Mouse (Mus musculus): Measurements from ENCODE around the gene Crhbp.

Crhbp gene

DNA sequence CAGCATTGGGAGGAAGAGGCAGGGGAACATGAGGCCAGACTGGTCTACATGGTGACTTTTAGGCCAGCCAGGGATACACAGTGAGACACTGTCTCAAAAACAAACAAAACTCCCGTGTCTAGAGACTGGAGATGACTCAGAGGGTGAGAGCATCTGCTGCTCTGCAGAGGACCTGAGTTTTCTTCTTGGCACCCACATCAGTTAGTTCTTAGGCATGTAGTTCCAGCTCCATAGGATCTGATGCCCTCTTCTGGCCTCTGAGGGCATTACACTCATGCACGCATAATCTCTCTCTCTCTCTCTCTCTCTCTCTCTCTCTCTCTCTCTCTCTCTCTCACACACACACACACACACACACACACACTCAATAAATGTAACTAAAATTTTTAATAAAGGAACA lies 26.2 kb upstream of the Crhbp start:
- no peaks in the 10 kb centered on the region for H3K36me3 ChIP-seq (ENCODE audit: insufficient read depth, low read length)
- H3K27me3 ChIP-seq (ENCODE audit: insufficient read depth, low read length), result peaks cover 6% of the 10 kb centered on the region; the same call in 1 of the 2 replicates
- TF ChIP-seq POU5F1 (IDR thresholded peaks at IDR 0.05; ENCODE audit: borderline replicate concordance, low read length) (no peak), CTCF (conservative IDR thresholded peaks at IDR 0.05; ENCODE audit: low read length) (peak; percentile 55)
- no peaks in the 10 kb centered on the region for H3K9me3 ChIP-seq (ENCODE audit: low read length)
- H3K4me1 ChIP-seq (replicated peaks; ENCODE audit: low read depth, low read length), result peaks cover 6% of the 10 kb centered on the region; the same call in 1 of the 2 replicates
- H3K4me3 ChIP-seq (replicated peaks; ENCODE audit: low read length), result no peak overlapping the region

DNA sequence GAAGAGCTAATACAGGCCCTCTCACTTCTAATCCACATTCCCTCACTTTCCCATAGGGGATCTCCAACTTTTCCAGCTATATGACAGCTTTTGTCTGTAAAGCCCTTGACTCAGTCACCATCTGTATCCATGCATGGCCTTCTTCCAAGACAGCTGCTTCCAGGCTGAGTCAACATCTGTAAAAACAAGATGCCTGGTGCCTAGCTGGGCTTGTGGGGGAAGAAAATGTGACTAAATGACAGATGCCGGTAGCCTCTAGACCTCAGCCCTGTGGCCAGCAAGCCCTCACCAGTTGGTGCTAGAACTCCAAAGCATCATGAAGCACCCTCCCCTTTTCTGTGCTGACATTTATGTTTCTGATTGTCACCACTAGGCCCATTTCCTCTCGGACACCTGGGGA lies 6.8 kb upstream of the Crhbp start:
- TF ChIP-seq CTCF (conservative IDR thresholded peaks at IDR 0.05; ENCODE audit: low read length) (no peak), POU5F1 (IDR thresholded peaks at IDR 0.05; ENCODE audit: borderline replicate concordance, low read length) (no peak), NANOG (IDR thresholded peaks at IDR 0.05; ENCODE audit: borderline replicate concordance, low read length) (no peak)
- H3K4me3 ChIP-seq (replicated peaks; ENCODE audit: low read length), result no peak overlapping the region
- H3K27me3 ChIP-seq (ENCODE audit: insufficient read depth, low read length), result no peaks in the 10 kb centered on the region
- no peaks in the 10 kb centered on the region for H3K36me3 ChIP-seq (ENCODE audit: insufficient read depth, low read length)
- H3K4me1 ChIP-seq (replicated peaks; ENCODE audit: low read depth, low read length), result no peaks in the 10 kb centered on the region
- H3K9me3 ChIP-seq (ENCODE audit: low read length), result no peaks in the 10 kb centered on the region

DNA sequence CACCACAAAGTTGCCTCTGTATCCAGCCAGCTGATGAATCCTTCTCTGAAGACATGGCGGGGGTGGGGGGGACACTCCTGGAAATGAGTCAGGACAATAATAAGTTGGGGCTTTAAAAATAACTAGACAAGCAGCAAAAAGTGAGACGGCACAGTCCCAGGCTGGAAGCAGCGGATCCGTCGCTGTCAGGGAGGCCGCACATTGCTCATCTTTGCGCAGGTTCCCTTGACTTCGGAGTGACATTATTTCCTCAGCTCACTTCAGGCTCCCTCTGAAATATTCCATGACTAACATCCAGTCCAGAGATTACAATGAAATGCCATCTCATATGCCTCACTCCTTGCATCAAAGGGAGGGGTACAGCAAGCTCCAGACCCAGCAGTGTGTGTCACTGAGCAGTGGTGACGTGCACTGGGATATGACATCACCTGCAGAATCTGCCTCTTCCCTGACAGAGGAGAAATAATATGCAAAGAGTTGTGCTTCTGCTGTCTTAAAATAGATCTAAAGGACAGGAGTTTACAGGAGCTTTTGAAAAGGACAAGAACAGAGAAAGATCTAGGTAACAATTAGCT lies 6.0 kb upstream of the Crhbp start:
- H3K36me3 ChIP-seq (ENCODE audit: insufficient read depth, low read length), result no peaks in the 10 kb centered on the region
- H3K27me3 ChIP-seq (ENCODE audit: insufficient read depth, low read length), result peaks cover 4% of the 10 kb centered on the region
- TF ChIP-seq NANOG (IDR thresholded peaks at IDR 0.05; ENCODE audit: borderline replicate concordance, low read length) (no peak), CTCF (conservative IDR thresholded peaks at IDR 0.05; ENCODE audit: low read length) (no peak), POU5F1 (IDR thresholded peaks at IDR 0.05; ENCODE audit: borderline replicate concordance, low read length) (no peak)
- no peak overlapping the region for H3K4me3 ChIP-seq (replicated peaks; ENCODE audit: low read length)
- no peaks in the 10 kb centered on the region for H3K9me3 ChIP-seq (ENCODE audit: low read length)
- H3K4me1 ChIP-seq (replicated peaks; ENCODE audit: low read depth, low read length), result no peaks in the 10 kb centered on the region

DNA sequence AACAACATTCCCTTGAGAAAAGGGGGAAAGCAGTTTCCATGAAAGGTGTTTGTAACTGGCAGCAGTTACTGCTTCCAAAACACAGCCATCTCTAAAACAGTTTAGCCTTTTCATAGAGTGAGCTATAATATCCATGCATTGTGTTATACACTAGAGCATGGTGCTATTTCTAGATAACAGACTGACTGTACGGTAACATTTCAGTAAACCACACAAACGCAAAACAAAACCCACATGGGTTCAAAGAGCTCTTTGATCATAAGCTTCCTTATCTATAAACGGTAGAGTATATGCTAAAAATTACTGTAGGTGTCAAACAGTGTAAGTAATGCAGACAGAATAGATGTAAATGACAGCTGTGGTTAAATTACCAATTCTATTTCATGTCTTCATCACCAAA lies 5.0 kb upstream of the Crhbp start:
- TF ChIP-seq NANOG (IDR thresholded peaks at IDR 0.05; ENCODE audit: borderline replicate concordance, low read length) (no peak), POU5F1 (IDR thresholded peaks at IDR 0.05; ENCODE audit: borderline replicate concordance, low read length) (no peak), CTCF (conservative IDR thresholded peaks at IDR 0.05; ENCODE audit: low read length) (no peak)
- H3K4me3 ChIP-seq (replicated peaks; ENCODE audit: low read length), result no peak overlapping the region
- peaks cover 14% of the 10 kb centered on the region for H3K27me3 ChIP-seq (ENCODE audit: insufficient read depth, low read length)
- peaks cover under 1% of the 10 kb centered on the region; the same call in 1 of the 2 replicates for H3K4me1 ChIP-seq (replicated peaks; ENCODE audit: low read depth, low read length)
- no peaks in the 10 kb centered on the region for H3K9me3 ChIP-seq (ENCODE audit: low read length)
- H3K36me3 ChIP-seq (ENCODE audit: insufficient read depth, low read length), result no peaks in the 10 kb centered on the region

DNA sequence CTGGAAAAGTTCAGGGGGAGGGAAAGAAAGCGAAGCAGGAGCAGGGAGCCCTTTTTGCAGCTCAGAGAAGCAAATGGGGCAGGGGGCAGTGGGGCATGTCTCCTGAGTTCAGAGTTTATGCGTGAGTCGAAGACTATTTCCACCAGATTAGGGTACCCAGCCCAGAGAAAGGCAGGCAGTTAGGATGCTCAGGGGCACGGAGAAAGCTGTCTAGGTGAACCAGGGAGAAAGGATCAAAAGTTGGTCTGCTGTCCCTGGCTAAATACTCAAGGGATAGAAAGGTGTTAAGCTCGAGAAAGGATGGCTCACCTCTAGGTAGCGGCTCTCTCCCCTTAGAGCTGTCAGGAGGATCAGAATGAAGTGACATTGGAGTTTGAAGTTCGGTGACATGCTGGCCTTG lies 433 bp downstream of the Crhbp start:
- no peaks in the 10 kb centered on the region for H3K9me3 ChIP-seq (ENCODE audit: low read length)
- TF ChIP-seq NANOG (IDR thresholded peaks at IDR 0.05; ENCODE audit: borderline replicate concordance, low read length) (no peak), CTCF (conservative IDR thresholded peaks at IDR 0.05; ENCODE audit: low read length) (no peak), POU5F1 (IDR thresholded peaks at IDR 0.05; ENCODE audit: borderline replicate concordance, low read length) (no peak)
- peaks cover 18% of the 10 kb centered on the region for H3K4me1 ChIP-seq (replicated peaks; ENCODE audit: low read depth, low read length)
- H3K4me3 ChIP-seq (replicated peaks; ENCODE audit: low read length), result peak overlapping the region; percentile 80
- peaks cover 41% of the 10 kb centered on the region for H3K27me3 ChIP-seq (ENCODE audit: insufficient read depth, low read length)
- no peaks in the 10 kb centered on the region for H3K36me3 ChIP-seq (ENCODE audit: insufficient read depth, low read length)

DNA sequence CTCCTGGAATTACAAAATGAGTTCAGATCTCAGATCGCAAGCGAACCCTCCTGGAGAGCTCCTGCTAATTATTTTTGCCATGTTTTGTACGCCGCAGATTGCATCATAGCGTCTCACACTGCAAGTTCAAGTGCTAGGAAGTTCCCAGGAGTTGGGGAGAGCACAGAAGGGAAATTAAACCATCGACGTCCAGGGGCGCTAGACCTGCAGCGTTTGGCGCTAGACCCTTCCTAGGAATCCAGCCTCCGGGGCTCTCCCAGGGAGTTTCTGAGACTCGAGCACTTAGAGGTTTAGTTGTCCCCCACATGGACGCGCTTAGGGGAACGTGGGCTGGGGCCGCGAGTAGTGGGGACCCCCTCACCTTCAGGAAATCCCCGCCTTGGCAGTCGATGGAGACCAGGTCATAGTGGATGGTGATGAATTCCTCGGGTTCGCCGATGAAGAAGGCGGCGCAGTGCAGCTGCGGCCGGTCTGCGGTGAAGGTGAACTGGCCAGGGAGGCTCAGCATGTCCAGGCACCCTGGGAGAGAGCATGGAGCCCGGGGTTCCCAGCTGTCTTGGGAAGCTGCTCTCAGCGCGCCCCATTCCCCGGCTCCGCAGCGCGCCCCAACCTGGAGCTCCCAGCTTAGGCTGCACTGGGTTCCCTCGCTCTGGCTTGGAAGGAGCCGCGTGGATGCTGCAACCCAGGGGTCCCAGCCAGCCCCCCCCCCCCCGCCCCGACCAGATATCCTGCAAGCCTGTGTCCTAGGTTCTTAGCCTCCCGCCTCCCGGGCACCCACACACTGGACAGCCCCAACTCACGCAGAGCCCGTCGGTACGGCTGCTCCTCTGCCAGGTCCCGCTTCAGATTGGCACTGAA lies 1.1 kb downstream of the Crhbp start:
- TF ChIP-seq CTCF (conservative IDR thresholded peaks at IDR 0.05; ENCODE audit: low read length), result peak; percentile 26
- no peak for TF ChIP-seq NANOG (IDR thresholded peaks at IDR 0.05; ENCODE audit: borderline replicate concordance, low read length)
- Histone ChIP-seq H3K36me3 (ENCODE audit: insufficient read depth, low read length) (no peaks in the 10 kb centered on the region), H3K4me3 (replicated peaks; ENCODE audit: low read length) (peak overlapping the region; percentile 80), H3K9me3 (ENCODE audit: low read length) (no peaks in the 10 kb centered on the region), H3K27me3 (ENCODE audit: insufficient read depth, low read length) (peaks cover 41% of the 10 kb centered on the region), H3K4me1 (replicated peaks; ENCODE audit: low read depth, low read length) (peaks cover 18% of the 10 kb centered on the region)

DNA sequence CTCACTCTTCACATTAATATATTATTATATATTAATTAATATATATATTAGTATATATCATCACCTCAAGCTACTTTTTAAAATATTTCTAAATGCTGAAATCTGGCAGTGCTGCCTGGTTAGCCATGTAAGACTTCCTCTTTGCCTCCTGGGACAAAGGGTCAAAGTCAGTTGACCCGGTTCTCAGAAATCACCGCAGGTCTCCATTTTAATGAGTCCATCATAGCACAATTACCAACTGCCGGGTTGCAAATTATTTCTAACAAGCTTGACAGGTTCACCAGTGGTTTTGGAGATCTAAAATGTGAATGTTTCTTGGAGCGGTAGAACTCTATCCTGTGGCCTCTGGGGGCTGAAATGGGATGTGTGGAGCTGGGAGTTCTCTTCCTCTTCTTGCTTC lies 1.8 kb downstream of the Crhbp start:
- TF ChIP-seq CTCF (conservative IDR thresholded peaks at IDR 0.05; ENCODE audit: low read length) (no peak), NANOG (IDR thresholded peaks at IDR 0.05; ENCODE audit: borderline replicate concordance, low read length) (no peak), POU5F1 (IDR thresholded peaks at IDR 0.05; ENCODE audit: borderline replicate concordance, low read length) (no peak)
- H3K27me3 ChIP-seq (ENCODE audit: insufficient read depth, low read length), result peaks cover 41% of the 10 kb centered on the region
- no peaks in the 10 kb centered on the region for H3K9me3 ChIP-seq (ENCODE audit: low read length)
- H3K4me3 ChIP-seq (replicated peaks; ENCODE audit: low read length), result peak overlapping the region; percentile 80; the same call in 1 of the 2 replicates
- peaks cover 18% of the 10 kb centered on the region for H3K4me1 ChIP-seq (replicated peaks; ENCODE audit: low read depth, low read length)
- H3K36me3 ChIP-seq (ENCODE audit: insufficient read depth, low read length), result no peaks in the 10 kb centered on the region

DNA sequence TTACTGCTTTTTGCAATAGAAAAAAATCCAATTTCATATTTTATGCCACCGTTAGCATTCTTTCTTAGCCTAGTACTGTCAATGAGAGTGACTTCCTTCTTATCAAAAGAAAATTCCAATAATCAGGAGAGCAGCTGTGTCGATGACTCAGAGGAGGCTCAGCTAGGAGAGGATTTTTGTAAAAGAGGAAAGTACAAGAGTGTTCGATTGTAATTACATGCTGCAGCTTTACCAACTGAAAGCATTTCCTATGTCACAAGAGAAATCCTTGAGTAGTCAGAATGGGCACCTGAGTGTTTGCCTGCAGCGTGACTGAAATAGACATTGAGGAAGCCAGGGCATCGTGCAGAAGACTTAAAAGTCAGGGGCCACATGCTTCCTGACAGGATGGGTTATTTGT lies 5.2 kb downstream of the Crhbp start:
- Histone ChIP-seq H3K27me3 (ENCODE audit: insufficient read depth, low read length) (peaks cover 25% of the 10 kb centered on the region), H3K9me3 (ENCODE audit: low read length) (no peaks in the 10 kb centered on the region), H3K4me3 (replicated peaks; ENCODE audit: low read length) (no peak overlapping the region), H3K4me1 (replicated peaks; ENCODE audit: low read depth, low read length) (peaks cover 16% of the 10 kb centered on the region), H3K36me3 (ENCODE audit: insufficient read depth, low read length) (no peaks in the 10 kb centered on the region)
- no peak for TF ChIP-seq NANOG (IDR thresholded peaks at IDR 0.05; ENCODE audit: borderline replicate concordance, low read length)
- no peak for TF ChIP-seq POU5F1 (IDR thresholded peaks at IDR 0.05; ENCODE audit: borderline replicate concordance, low read length)
- no peak for TF ChIP-seq CTCF (conservative IDR thresholded peaks at IDR 0.05; ENCODE audit: low read length)
